Mouse (Mus musculus) liver, embryonic 14 days (tissue): Measurements from ENCODE around the gene Slc6a9. TPM values are rescaled to one million over a fixed set of nuclear protein-coding genes. Genes with fewer than 3 reads are reported as not detected.

ENCODE experiments used
- polyA plus RNA-seq: library from polyadenylated mRNA; depleted of rRNA; stranded (reverse); fragments of >200 nt; gene quantifications from 2 replicates; pipeline ENCODE4 v1.2.3, GENCODE M21; 2012; rRNA removed

Gene Slc6a9
- 43.8 and 57.7 TPM in 2 replicates for polyA plus RNA-seq

GRCm38 (mm10) chr4:117834457-117834844, at the start of gene Slc6a9:
TSS of gene Slc6a9 (plus strand) at chr4:117834506.

GRCm38 (mm10) chr4:117872471-117872886, 38.2 kb downstream of the Slc6a9 start, which contains the start of gene Ccdc24:
TSS of gene Ccdc24 (minus strand) at chr4:117872557.

GRCm38 (mm10) chr4:117882701-117883691, 48.7 kb downstream of the Slc6a9 start, which contains the start of gene B4galt2:
TSS of gene B4galt2 (minus strand) at chr4:117883487.

GRCm38 (mm10) chr4:117887133-117887532, 52.8 kb downstream of the Slc6a9 start, which contains the start of gene Atp6v0b:
TSS of gene Atp6v0b (minus strand) at chr4:117887333.

GRCm38 (mm10) chr4:117891738-117892161, 57.4 kb downstream of the Slc6a9 start, which contains the start of gene Dph2:
TSS of gene Dph2 (minus strand) at chr4:117892032.

GRCm38 (mm10) chr4:117914591-117915442, 80.5 kb downstream of the Slc6a9 start, which contains the start of gene Ipo13:
TSS of gene Ipo13 (minus strand) at chr4:117914999.

Other genes starting within 250 kb of the Slc6a9 start
- 14.8 and 15.2 TPM in 2 replicates for gene Dmap1, start 152.2 kb upstream of the Slc6a9 start, polyA plus RNA-seq
- not detected in 2 replicates for gene Gm12845, start 110.1 kb upstream of the Slc6a9 start, polyA plus RNA-seq
- not detected in 2 replicates for gene Klf17, start 68.9 kb upstream of the Slc6a9 start, polyA plus RNA-seq
- 0.68 and 0.81 TPM in 2 replicates for gene Ccdc24, start 38.1 kb downstream of the Slc6a9 start, polyA plus RNA-seq
- 1.6 and 1.9 TPM in 2 replicates for gene B4galt2, start 49.0 kb downstream of the Slc6a9 start, polyA plus RNA-seq
- gene Atp6v0b, start 52.8 kb downstream of the Slc6a9 start, polyA plus RNA-seq = 105 and 123 TPM in 2 replicates
- gene Dph2, start 57.5 kb downstream of the Slc6a9 start, polyA plus RNA-seq = 5.9 and 7.1 TPM in 2 replicates
- gene Ipo13, start 80.5 kb downstream of the Slc6a9 start, polyA plus RNA-seq = 13.5 and 15.9 TPM in 2 replicates
- gene Artn, start 95.3 kb downstream of the Slc6a9 start, polyA plus RNA-seq = 1.1 and 1.2 TPM in 2 replicates